Comparison of ENCODE assay signal across 10 mouse cellular contexts in the genomic region with DNA sequence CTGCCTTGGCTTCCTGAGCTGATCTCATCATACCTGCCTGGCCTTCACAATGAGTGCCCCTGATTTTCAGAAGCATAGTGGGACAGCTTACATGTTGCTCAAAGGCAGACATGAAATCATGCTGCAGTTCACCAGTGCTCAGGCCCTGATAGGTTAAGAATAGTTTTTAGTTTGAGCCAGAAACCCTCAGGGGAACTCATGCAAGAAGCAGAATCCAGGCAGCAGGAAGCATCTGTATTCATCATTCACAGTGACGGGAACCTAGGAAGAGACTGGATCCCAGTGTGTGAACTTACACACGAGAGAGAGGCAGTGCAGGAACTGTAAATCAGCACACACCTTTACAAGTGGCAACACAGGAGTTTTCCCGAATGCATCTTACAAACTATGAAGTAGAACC.
DNase-seq lines count a peak whose midpoint lies in the region; ATAC-seq and TF ChIP-seq lines count a peak whose summit lies in the region.
"Had no signal": no experiment of that assay in that cellular context is flagged by ENCODE, and none has a peak within 500 bp of the region (broad histone marks: within the 10 kb centered on the region; RNA-seq: fewer than 3 reads in every experiment).

No protein-coding gene starts in this region.

- intact Hi-C loops in left cerebral cortex, adult 2 months (cut with DNase I), result no loop called here
- intact Hi-C loops in left cerebral cortex, postnatal 25 days (cut with DNase I), result no loop called here

- H3K36me3 ChIP-seq in hindbrain, embryonic 13.5 days, result no peaks in the 10 kb centered on the region
- no peaks in the 10 kb centered on the region for H3K36me3 ChIP-seq in neural tube, embryonic 13.5 days
- H3K36me3 ChIP-seq: embryonic facial prominence, embryonic 15.5 days; liver, embryonic 12.5 days had no signal

- DNase-seq in gastrocnemius, postnatal 25 days, result peak; percentile 7
- DNase-seq in gastrocnemius, adult 8-10 months (ENCODE audit: low spot score in 2 of 2), result no peak
- peak; percentile 57 for DNase-seq in heart, adult 8-10 months (ENCODE audit: low spot score)
- no peak for DNase-seq in left cerebral cortex, adult 2 months (ENCODE audit: extremely low spot score in 1 of 2, low spot score in 2 of 2)
- DNase-seq in adrenal gland, adult 18-20 months (ENCODE audit: low spot score in 2 of 2), result no peak
- DNase-seq in left cerebral cortex, postnatal 25 days (ENCODE audit: low spot score in 2 of 2), result no peak

- no peaks in the 10 kb centered on the region for H3K27me3 ChIP-seq in hindbrain, embryonic 13.5 days
- H3K27me3 ChIP-seq in neural tube, embryonic 13.5 days, result no peaks in the 10 kb centered on the region
- H3K27me3 ChIP-seq: embryonic facial prominence, embryonic 15.5 days; liver, embryonic 12.5 days had no signal

- no peak for ATAC-seq in hindbrain, embryonic 13.5 days (ENCODE audit: low FRiP score)
- ATAC-seq in neural tube, embryonic 13.5 days (ENCODE audit: low read depth), result no peak
- ATAC-seq: liver, embryonic 12.5 days had no signal

- H3K9me3 ChIP-seq in hindbrain, embryonic 13.5 days, result no peaks in the 10 kb centered on the region
- no peaks in the 10 kb centered on the region for H3K9me3 ChIP-seq in neural tube, embryonic 13.5 days
- H3K9me3 ChIP-seq: embryonic facial prominence, embryonic 15.5 days; liver, embryonic 12.5 days had no signal

- H3K4me2 ChIP-seq in hindbrain, embryonic 13.5 days, result no peak overlapping the region
- no peak overlapping the region for H3K4me2 ChIP-seq in neural tube, embryonic 13.5 days
- H3K4me2 ChIP-seq: embryonic facial prominence, embryonic 15.5 days; liver, embryonic 12.5 days had no signal

- H3K4me1 ChIP-seq in hindbrain, embryonic 13.5 days (replicated peaks), result peaks cover 37% of the 10 kb centered on the region
- peaks cover 42% of the 10 kb centered on the region for H3K4me1 ChIP-seq in neural tube, embryonic 13.5 days (replicated peaks)
- H3K4me1 ChIP-seq: liver, embryonic 12.5 days had no signal

- H3K9ac ChIP-seq in hindbrain, embryonic 13.5 days, result no peak overlapping the region
- no peak overlapping the region for H3K9ac ChIP-seq in neural tube, embryonic 13.5 days
- H3K9ac ChIP-seq: embryonic facial prominence, embryonic 15.5 days; liver, embryonic 12.5 days had no signal

- H3K4me3 ChIP-seq in hindbrain, embryonic 13.5 days, result no peak overlapping the region
- H3K4me3 ChIP-seq in neural tube, embryonic 13.5 days, result no peak overlapping the region
- no peak overlapping the region for H3K4me3 ChIP-seq in left cerebral cortex, adult 2 months
- H3K4me3 ChIP-seq: embryonic facial prominence, embryonic 15.5 days; liver, embryonic 12.5 days had no signal

- TF ChIP-seq CTCF in left cerebral cortex, adult 2 months (IDR thresholded peaks at IDR 0.05), result no peak

- WGBS in hindbrain, embryonic 13.5 days, result 21% methylated on average over 3 of the region's 3 CpGs
- WGBS in neural tube, embryonic 13.5 days, result 10% methylated on average over 3 of the region's 3 CpGs

- H3K27ac ChIP-seq in hindbrain, embryonic 13.5 days, result peak overlapping the region; percentile 93
- H3K27ac ChIP-seq in neural tube, embryonic 13.5 days (replicated peaks), result peak overlapping the region; percentile 87
- H3K27ac ChIP-seq in left cerebral cortex, adult 2 months, result no peak overlapping the region; the same call in 1 of the 2 replicates
- H3K27ac ChIP-seq: embryonic facial prominence, embryonic 15.5 days; liver, embryonic 12.5 days had no signal

Comparison
In these comparisons a context has a peak if more than half of its experiments do, and no peak if none do; other contexts are left out.
1. DNase-seq: peak in gastrocnemius, postnatal 25 days (single experiment) and heart, adult 8-10 months (single experiment); none in gastrocnemius, adult 8-10 months (0 of 2), left cerebral cortex, adult 2 months (0 of 2), adrenal gland, adult 18-20 months (0 of 2) and left cerebral cortex, postnatal 25 days (0 of 2).